Mouse (Mus musculus) lung, postnatal 36 days (tissue): ENCODE data around the gene Ikzf3.

Experiments
- DNase-seq: peaks from one replicate; pipeline ENCODE4 v3.0.0; 2022; ENCODE audit warnings: mixed read lengths

The Ikzf3 gene

DNA sequence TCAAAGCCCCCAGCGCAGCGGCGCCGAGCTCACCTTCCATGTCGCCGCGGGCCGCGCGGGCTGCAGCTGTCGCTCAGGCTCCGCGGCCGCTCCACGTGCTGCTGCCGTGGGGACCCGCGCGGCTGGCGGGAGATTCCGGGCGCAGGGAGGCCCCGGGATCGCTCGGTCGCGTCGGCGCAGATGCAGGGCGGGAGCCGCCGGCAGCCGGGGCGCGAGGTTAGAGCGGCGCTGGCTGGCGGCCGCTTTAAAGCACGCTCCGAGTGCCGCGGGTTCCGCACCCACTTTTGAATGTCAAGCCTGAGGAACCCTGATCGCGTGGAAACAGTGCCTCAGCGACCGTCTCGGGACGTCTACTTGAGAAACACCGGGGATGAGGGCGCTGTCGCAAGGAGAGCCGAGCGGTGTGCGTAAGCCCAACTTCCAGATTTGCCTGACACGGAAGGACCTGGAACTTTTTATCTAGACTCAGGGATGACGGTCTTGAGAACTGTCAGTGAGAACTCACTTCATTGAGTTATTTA, at the start of gene Ikzf3:
Ikzf3 (minus strand) TSS at position 321 of the 521 bp plus-strand sequence.
- DNase-seq, result peak; percentile 54

GRCm38 (mm10) chr11:98595473-98595872, 49.6 kb upstream of the Ikzf3 start:
- no peak for DNase-seq

- DNase-seq, result no peak
Observed at GRCm38 (mm10) chr11:98595021-98595420, 49.2 kb upstream of the Ikzf3 start.

DNA sequence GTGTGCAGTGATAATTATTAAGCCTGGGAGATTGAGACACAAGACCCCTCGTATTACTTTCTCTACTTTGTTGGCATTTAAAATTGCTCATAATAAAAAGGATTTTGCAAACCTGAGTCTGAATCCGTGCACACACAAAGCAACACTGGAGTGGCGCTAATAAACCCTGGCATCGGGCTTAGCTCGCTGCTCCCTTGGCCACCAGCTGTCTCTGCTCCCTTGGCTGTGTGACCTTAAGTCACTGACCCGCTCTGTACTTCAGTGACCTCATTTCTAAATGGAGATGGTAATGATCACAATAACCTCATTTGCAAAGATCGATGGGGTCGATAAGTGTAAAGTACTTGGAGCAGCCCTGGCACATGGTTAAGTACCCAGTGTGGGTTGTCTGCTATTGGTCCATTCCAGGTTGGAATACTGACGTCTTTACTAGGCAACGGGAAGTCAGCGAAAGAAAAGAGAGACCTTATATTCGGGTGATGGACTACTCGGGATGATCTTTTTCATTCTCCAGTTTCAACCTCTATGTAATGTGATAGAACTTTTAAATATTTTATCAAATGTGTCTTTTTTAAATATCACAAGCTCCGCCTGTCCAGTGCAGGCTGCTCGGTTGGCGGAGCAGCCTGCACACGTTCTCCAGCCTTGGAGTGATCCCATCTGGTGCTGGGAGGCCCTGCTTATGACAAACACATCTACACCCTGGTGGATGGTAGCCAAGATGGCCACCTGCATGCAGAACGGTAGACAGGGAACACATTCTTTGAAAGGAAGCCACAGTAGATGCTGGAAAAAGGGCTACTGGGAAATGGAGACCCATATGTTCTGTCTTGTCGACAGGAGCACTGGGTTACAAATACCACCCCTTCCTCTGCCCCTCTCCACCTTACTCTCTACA, 45.0 kb upstream of the Ikzf3 start:
- no peak for DNase-seq

- DNase-seq, result no peak
Observed at GRCm38 (mm10) chr11:98589306-98589705, 43.5 kb upstream of the Ikzf3 start.

GRCm38 (mm10) chr11:98588833-98589281, 43.0 kb upstream of the Ikzf3 start:
- DNase-seq, result peak; percentile 44

DNA sequence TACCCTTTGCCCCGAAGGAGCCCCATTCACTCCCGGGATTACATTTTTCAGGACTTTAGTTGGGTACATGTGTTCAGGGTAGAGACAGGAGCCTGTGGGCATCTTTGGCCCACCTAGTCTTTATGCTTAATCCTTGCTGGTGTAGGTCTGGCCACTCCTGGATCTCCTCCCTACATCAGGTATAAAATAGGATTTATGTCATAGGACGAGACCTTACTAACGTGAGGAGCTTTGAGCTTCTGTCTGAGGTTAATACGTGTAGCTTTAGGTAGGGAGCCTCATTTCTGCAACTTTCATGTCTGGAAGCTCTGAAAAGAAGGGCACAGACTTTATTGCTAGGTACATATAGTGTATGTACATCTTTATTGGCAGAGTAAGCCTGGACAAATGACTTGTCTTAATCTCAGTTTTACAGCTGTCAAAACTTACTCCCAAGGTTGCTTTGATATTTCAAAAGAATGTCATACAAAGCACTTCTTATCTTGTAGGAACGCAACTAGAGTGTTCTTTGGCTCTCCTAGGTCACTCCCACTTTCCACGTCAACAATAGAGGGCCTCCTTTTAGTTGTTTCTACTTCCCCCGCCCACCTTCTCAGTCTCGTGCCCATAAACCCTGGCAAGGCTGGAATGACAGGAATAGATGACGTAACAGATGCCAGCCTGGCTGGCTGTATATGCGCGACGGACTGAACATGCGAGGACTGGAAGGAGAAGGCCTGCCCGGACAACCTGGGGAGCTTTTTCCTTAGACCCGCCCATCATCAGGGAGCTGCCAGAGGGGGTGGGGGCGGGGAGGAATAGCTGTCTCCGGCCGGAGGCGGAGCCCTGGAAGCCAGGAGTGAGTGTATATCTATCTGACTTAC, 42.1 kb upstream of the Ikzf3 start:
- peak; percentile 97 for DNase-seq

- DNase-seq, result peak; percentile 99
Observed at GRCm38 (mm10) chr11:98586892-98587563, 41.2 kb upstream of the Ikzf3 start, which contains the start of gene Ormdl3. Gene Ormdl3 (minus strand): TSS chr11:98587368.

DNA sequence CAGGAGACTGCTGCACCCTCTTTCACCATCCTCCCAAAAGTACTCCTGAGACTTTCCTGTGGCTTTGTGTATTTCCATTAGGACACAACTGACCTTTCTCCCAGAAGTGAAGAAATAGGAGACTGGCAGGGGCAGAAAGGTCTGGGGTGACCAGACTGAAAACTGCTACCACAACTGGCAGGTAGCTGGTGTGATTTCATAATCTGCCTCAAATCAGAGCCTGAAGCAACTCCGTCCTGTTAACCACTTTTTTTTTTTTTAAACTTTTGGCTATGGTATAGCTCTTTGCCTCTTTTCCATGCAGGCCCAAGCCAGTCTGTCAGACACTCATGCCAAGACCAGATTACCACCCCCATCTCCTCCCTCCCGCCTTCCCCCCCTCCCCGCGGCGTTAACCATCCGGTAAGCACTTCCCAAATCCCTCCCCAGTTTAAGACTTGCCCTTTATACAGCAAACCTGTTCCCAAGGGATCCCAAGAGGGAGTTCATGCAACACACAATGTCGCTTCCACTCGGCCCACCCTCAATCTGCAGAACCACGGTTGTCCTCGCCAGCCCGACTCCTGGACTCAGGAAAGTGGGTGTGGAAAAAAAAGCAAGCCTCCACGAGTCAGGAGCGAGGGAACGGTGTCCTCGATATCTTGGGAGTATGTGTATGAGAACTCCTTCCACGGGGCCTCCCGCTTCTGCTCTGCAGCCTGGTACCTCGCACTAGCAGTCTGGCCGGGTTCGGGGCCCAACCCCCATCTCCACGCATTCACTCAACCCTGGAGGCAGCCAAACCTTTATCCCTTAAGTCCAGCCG, 40.5 kb upstream of the Ikzf3 start:
- peak; percentile 15 for DNase-seq

DNA sequence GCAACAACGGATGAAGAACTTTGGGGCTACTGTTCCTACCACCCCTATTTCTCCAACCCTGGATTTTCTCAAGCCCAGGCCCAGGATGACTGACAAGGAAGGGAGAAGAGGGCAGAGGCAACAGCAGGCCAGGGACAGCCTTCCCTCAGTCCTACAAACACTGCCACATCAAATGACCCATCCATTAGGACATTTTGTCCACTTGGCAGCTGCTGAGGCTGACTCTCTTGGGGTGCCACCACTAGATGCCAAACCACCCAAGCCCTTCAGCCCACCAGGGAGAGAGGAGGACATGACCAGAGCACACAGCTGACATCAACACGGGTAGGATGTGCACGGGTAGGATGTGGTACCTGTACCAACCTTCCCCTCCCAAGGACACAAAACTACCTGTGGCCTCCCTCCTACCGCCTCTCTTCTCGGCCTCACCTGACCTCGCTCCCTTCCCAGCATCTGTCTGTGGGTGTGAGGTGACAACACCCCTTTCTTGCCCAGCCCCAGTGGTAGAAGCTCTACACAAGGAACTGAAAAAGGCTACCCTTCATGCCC, 38.9 kb upstream of the Ikzf3 start:
- DNase-seq, result no peak

DNA sequence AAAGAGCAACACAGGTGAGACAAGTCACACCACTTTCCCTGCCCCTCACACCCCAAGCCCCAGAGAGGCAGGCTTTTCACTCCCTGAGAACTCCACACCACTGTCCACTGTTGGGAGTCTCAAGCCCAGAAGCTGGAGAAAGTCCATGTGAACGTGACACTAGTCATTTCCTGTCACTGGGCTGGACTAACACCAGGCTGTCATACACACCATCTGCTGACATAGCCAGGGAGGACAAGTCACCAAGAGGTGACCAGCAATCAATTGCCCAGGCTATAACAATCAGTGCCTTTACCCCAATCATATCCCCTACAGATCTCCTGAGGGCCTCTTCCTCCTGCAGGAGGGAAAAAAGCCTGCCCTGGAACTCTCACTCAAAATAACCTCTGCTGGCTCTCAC, 38.3 kb upstream of the Ikzf3 start:
- no peak for DNase-seq

- DNase-seq, result no peak
Observed at GRCm38 (mm10) chr11:98583571-98583970, 37.7 kb upstream of the Ikzf3 start.

GRCm38 (mm10) chr11:98583265-98583552, 37.4 kb upstream of the Ikzf3 start:
- DNase-seq, result no peak

DNA sequence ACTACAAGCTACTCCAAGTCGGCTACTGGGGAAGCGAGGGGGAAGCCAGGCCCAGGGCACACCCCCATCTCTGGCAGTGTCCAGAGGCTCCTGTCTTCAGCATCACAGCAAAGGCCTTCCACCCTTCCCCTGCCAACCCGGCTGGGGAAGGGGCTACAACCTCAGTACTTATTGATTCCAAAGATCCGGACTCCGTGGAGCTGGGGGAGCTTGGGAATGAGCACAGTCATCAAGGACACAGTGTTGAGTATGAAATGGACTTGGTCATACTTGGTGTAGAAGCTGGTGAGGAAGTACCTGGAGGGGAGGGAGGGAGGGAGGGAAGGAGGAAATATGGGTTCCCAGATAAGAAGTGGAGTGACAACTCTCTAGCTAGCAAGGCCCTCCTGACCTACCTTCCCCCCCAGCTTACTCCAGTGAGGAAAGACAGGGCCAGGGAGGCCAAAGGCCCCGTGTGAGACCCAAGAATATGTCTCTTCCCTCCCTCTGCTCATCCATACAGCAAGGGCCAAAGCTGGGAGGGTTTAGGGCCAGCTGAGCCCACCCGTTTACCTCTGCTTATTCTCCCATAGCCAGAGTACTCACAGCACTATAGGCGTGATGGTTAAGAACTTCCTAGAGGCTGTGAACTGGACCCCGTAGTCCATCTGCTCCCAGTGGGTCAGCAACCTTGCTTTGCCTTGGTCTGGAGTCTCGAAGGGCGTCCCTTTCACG, 36.9 kb upstream of the Ikzf3 start:
- no peak for DNase-seq

DNA sequence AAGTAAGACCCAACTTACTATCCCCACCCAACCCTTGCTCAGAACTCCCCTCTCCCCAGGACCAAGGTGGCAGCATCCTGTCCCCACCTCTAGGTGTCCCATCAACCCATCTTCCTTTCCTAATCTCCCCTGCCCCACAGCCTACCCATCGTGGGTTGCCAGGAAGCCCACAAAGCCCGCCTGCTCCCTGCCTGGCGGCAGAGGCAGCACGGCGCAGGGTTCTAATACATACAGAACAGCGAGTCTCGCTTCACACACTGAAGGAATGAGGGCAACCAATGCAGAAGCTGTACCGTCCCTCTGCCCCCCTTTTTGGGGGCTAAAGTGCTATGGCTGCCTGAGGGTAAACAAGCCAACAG, 36.2 kb upstream of the Ikzf3 start:
- no peak for DNase-seq

DNA sequence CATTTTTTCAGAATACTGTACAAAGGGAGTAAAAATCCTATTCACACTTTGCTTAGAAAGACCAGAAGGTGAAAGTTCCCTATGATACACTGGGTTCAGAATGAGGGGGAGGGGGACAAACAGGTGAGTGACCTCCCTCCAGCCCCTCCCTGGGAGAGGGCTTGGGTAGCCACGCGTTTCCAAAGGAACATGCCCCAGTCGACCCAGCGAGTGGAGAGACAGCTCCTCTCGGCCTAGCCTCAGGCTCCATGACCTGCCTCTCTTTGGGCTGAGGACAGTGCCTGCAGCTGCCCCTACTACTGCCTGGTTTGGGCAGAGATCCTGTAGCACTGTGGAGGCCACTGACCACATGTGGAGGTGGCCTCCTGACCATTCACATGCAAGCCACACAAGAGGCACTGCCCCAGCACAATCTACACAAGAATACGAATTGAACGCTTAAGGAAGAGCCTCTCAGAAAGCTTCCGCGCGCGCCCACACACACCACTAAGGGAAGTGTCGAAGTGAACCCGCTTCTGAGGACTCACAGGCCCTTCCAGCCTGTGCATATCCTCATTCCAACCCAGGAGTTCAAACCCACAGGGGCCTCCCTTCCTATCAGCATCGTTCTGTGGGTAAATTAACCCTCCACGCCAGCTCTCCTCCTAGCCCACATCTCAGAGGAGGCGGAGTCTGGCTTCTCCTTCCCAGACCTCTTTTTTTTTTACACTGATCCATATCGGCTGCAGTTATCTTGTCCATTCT, 35.6 kb upstream of the Ikzf3 start:
- no peak for DNase-seq

DNA sequence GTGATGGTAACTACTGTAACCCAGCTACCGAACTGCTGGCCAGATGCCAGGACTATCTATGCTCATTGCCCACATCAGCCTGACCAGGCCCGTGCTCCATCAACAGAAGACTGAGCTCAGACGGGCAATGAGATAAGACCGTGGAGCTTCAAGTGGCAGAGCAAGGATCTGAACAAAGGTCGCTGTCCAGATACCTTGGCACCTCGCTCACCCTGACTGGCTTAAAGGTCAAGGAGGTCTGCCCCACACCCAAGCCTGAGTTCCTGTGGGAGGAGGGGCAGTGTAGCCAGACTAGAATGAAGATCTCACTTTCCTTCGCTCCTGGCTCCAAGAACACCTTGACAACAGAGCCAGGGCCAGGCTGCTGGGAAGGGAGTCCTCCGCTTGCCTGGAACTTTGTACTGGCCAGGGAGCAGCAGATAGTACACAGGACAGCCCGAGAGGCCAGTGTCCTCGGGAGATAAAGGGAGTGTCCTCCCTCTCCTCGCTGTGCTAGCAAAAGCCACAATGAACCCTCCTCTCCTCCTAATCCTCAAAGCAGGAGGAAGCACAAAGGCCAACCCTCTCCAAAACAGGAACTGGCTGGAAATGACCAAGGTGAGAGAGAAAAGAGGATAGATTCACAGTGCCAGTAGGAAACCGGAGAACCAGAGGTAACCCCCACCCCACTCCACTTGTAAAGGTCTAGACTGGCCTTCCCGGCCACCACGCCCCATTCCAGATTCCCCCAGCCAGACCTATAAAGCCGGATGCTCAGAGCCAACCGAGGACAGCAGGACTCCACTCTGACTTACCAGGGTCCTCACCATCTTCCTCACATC, 34.7 kb upstream of the Ikzf3 start:
- DNase-seq, result no peak

GRCm38 (mm10) chr11:98577776-98578175, 31.9 kb upstream of the Ikzf3 start:
- no peak for DNase-seq

GRCm38 (mm10) chr11:98569461-98569860, 23.6 kb upstream of the Ikzf3 start:
- DNase-seq, result no peak

DNA sequence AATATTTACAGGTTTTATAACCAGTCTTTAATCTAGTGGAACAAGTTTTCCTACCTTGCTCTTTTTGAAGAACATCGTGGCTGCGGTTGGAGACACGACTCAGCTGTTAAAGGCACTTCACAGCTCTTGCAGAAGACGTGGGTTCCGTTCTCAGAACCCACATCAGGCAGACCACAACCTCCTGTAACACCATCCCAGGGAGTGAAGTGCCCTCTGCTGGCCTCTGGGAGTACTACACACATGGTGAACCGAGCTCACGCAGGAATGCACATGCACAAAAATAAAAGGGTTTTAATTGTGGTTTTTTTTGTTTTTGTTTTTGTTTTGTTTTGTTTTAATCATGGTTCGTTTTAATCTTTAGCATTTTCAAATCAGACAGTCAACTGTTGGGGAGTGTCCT, 22.5 kb upstream of the Ikzf3 start:
- no peak for DNase-seq
